Mouse (Mus musculus) MEL (cell line): ENCODE results near the gene Smarcad1. TPM values are rescaled to one million over a fixed set of nuclear protein-coding genes. Genes with fewer than 3 reads are reported as not detected.

ENCODE experiments used
- DNase-seq: peaks from one replicate; pipeline ENCODE4 v3.0.0; 2011; ENCODE audit warnings: low read depth, low spot score
- H3K27ac ChIP-seq: 2 replicates; pipeline ENCODE4 v1.5.1; 2012; ENCODE audit warnings: low read depth, mild to moderate bottlenecking, control low read depth, low read length, moderate library complexity; ENCODE audit not compliant: control insufficient read depth
- H3K27me3 ChIP-seq, 2 experiments: fragments of 150-350 bp in 1 of 2; sonication (generic) in 1 of 2; 2 replicates each; pipeline ENCODE4 v1.6.1; 2012; ENCODE audit warnings: low read length in 2 of 2, mild to moderate bottlenecking in 2 of 2, improper control_type of control experiment in 1 of 2, moderate library complexity in 1 of 2; ENCODE audit not compliant: insufficient read depth in 2 of 2, control insufficient read depth in 1 of 2
- H3K36me3 ChIP-seq, 2 experiments: 2 replicates each; pipeline ENCODE4 v1.6.1; 2012 to 2014; ENCODE audit warnings: low read length in 2 of 2, improper control_type of control experiment in 1 of 2, inconsistent platforms in 1 of 2, mild to moderate bottlenecking in 1 of 2; ENCODE audit not compliant: insufficient read depth in 2 of 2, control insufficient read depth in 1 of 2
- H3K4me1 ChIP-seq, 2 experiments: fragments of 150-350 bp in 1 of 2; sonication (generic) in 1 of 2; 2 replicates each; pipeline ENCODE4 v1.6.1; 2012; ENCODE audit warnings: low read length in 2 of 2, improper control_type of control experiment in 1 of 2, mild to moderate bottlenecking in 1 of 2; ENCODE audit not compliant: insufficient read depth in 2 of 2, control insufficient read depth in 1 of 2
- H3K4me3 ChIP-seq, 2 experiments: fragments of 150-350 bp in 1 of 2; sonication (generic) in 1 of 2; 2 replicates each; pipeline ENCODE4 v1.5.1; 2012; ENCODE audit warnings: low read depth in 2 of 2, low read length in 2 of 2, mild to moderate bottlenecking in 2 of 2, moderate library complexity in 2 of 2, control low read depth in 1 of 2, improper control_type of control experiment in 1 of 2; ENCODE audit not compliant: control insufficient read depth in 1 of 2, insufficient read depth in 1 of 2
- H3K79me2 ChIP-seq: 2 replicates; pipeline ENCODE4 v1.6.1; 2012; ENCODE audit warnings: mild to moderate bottlenecking, low read length, moderate library complexity; ENCODE audit not compliant: control insufficient read depth, poor library complexity, insufficient read depth
- H3K9ac ChIP-seq: 2 replicates; pipeline ENCODE4 v1.6.1; 2012; ENCODE audit warnings: low read depth, mild to moderate bottlenecking, control low read depth, low read length, moderate library complexity; ENCODE audit not compliant: control insufficient read depth, poor library complexity, severe bottlenecking
- H3K9me3 ChIP-seq: fragments of 150-350 bp; sonication (generic); replicated peaks from 2 replicates; pipeline ENCODE4 v1.6.1; 2012; ENCODE audit warnings: mild to moderate bottlenecking, low read length, improper control_type of control experiment, moderate library complexity; ENCODE audit not compliant: insufficient read depth
- BHLHE40 ChIP-seq: IDR thresholded peaks from 2 replicates; pipeline ENCODE4 v1.6.1; 2012; ENCODE audit warnings: low read depth, mild to moderate bottlenecking, inconsistent platforms, low read length, improper control_type of control experiment, borderline replicate concordance
- CHD1 ChIP-seq: IDR thresholded peaks from 2 replicates; pipeline ENCODE4 v1.6.1; 2012; ENCODE audit warnings: low read depth, mild to moderate bottlenecking, inconsistent platforms, low read length, improper control_type of control experiment
- CHD2 ChIP-seq: IDR thresholded peaks from 2 replicates; pipeline ENCODE4 v1.6.1; 2011; ENCODE audit warnings: low read length, improper control_type of control experiment
- CTCF ChIP-seq, 3 experiments: IDR thresholded peaks in 2 of 3; conservative IDR thresholded peaks in 1 of 3; 2 replicates each; pipeline ENCODE4 v1.5.1; 2011 to 2012; ENCODE audit warnings: low read length in 3 of 3, low read depth in 2 of 3, mild to moderate bottlenecking in 2 of 3, improper control_type of control experiment in 1 of 3, inconsistent platforms in 1 of 3, mixed read lengths in 1 of 3, moderate library complexity in 1 of 3; ENCODE audit not compliant: control insufficient read depth in 1 of 3, insufficient read depth in 1 of 3, poor library complexity in 1 of 3, severe bottlenecking in 1 of 3
- E2F4 ChIP-seq: IDR thresholded peaks from 2 replicates; pipeline ENCODE4 v1.6.1; 2011; ENCODE audit warnings: low read depth, low read length, improper control_type of control experiment, borderline replicate concordance
- ELF1 ChIP-seq: IDR thresholded peaks from 2 replicates; pipeline ENCODE4 v1.6.1; 2014; ENCODE audit warnings: low read depth, mild to moderate bottlenecking, inconsistent platforms, low read length, improper control_type of control experiment, moderate library complexity
- EP300 ChIP-seq, 2 experiments: IDR thresholded peaks; 2 replicates each; pipeline ENCODE4 v1.6.1; 2011; ENCODE audit warnings: improper control_type of control experiment in 2 of 2, low read length in 2 of 2, low read depth in 1 of 2, mild to moderate bottlenecking in 1 of 2
- ETS1 ChIP-seq: IDR thresholded peaks from 2 replicates; pipeline ENCODE4 v1.6.1; 2012; ENCODE audit warnings: low read depth, mild to moderate bottlenecking, inconsistent platforms, low read length, improper control_type of control experiment, moderate library complexity
- GABPA ChIP-seq: IDR thresholded peaks from 2 replicates; pipeline ENCODE4 v1.6.1; 2012; ENCODE audit warnings: low read depth, mild to moderate bottlenecking, inconsistent platforms, low read length, improper control_type of control experiment, moderate library complexity
- GATA1 ChIP-seq: IDR thresholded peaks from 2 replicates; pipeline ENCODE4 v1.6.1; 2011; ENCODE audit warnings: low read depth, low read length, improper control_type of control experiment
- HCFC1 ChIP-seq: IDR thresholded peaks from 2 replicates; pipeline ENCODE4 v1.6.1; 2012; ENCODE audit warnings: low read depth, mild to moderate bottlenecking, inconsistent platforms, low read length, improper control_type of control experiment, moderate library complexity
- JUND ChIP-seq: IDR thresholded peaks from 2 replicates; pipeline ENCODE4 v1.6.1; 2011; ENCODE audit warnings: low read depth, mild to moderate bottlenecking, improper control_type of control experiment, low read length
- MAFK ChIP-seq: IDR thresholded peaks from 2 replicates; pipeline ENCODE4 v1.6.1; 2011; ENCODE audit warnings: low read depth, mild to moderate bottlenecking, low read length, improper control_type of control experiment, borderline replicate concordance
- MAX ChIP-seq: IDR thresholded peaks from 2 replicates; pipeline ENCODE4 v1.6.1; 2011; ENCODE audit warnings: low read length, improper control_type of control experiment
- MAZ ChIP-seq: IDR thresholded peaks from 2 replicates; pipeline ENCODE4 v1.6.1; 2012; ENCODE audit warnings: low read depth, mild to moderate bottlenecking, inconsistent platforms, low read length, improper control_type of control experiment
- MEF2A ChIP-seq: IDR thresholded peaks from 2 replicates; pipeline ENCODE4 v1.6.1; 2014; ENCODE audit warnings: low read depth, mild to moderate bottlenecking, inconsistent platforms, low read length, improper control_type of control experiment; ENCODE audit not compliant: poor library complexity, insufficient replicate concordance, severe bottlenecking; ENCODE audit errors: extremely low read depth
- MXI1 ChIP-seq: IDR thresholded peaks from 2 replicates; pipeline ENCODE4 v1.6.1; 2011; ENCODE audit warnings: mild to moderate bottlenecking, low read depth, low read length, improper control_type of control experiment
- MYC ChIP-seq: IDR thresholded peaks from 2 replicates; pipeline ENCODE4 v1.6.1; 2011; ENCODE audit warnings: low read depth, mild to moderate bottlenecking, low read length, improper control_type of control experiment, moderate library complexity
- NELFE ChIP-seq: IDR thresholded peaks from 2 replicates; pipeline ENCODE4 v1.6.1; 2011; ENCODE audit warnings: low read depth, low read length, improper control_type of control experiment
- NRF1 ChIP-seq: IDR thresholded peaks from 2 replicates; pipeline ENCODE4 v1.6.1; 2014; ENCODE audit warnings: low read depth, mild to moderate bottlenecking, inconsistent platforms, low read length, improper control_type of control experiment, moderate library complexity; ENCODE audit not compliant: poor library complexity, insufficient read depth, severe bottlenecking
- POLR2A ChIP-seq, 2 experiments: IDR thresholded peaks; 2 replicates each; pipeline ENCODE4 v1.6.1; 2011 to 2012; ENCODE audit warnings: low read length in 2 of 2, mild to moderate bottlenecking in 2 of 2, control low read depth in 1 of 2, improper control_type of control experiment in 1 of 2, low read depth in 1 of 2, moderate library complexity in 1 of 2; ENCODE audit not compliant: control insufficient read depth in 1 of 2, insufficient read depth in 1 of 2, poor library complexity in 1 of 2
- POLR2AphosphoS2 ChIP-seq: IDR thresholded peaks from 2 replicates; pipeline ENCODE4 v1.6.1; 2011; ENCODE audit warnings: low read length, improper control_type of control experiment
- POLR2AphosphoS5 ChIP-seq: IDR thresholded peaks from 2 replicates; pipeline ENCODE4 v1.6.1; 2012; ENCODE audit warnings: low read depth, borderline replicate concordance, mild to moderate bottlenecking, inconsistent platforms, low read length, moderate library complexity, mixed read lengths
- RAD21 ChIP-seq: IDR thresholded peaks from 2 replicates; pipeline ENCODE4 v1.6.1; 2011; ENCODE audit warnings: mild to moderate bottlenecking, low read depth, low read length, improper control_type of control experiment
- RCOR1 ChIP-seq: IDR thresholded peaks from 2 replicates; pipeline ENCODE4 v1.6.1; 2012; ENCODE audit warnings: low read depth, mild to moderate bottlenecking, inconsistent platforms, low read length, improper control_type of control experiment
- SIN3A ChIP-seq: IDR thresholded peaks from 2 replicates; pipeline ENCODE4 v1.6.1; 2012; ENCODE audit warnings: low read length, improper control_type of control experiment, inconsistent platforms
- TAL1 ChIP-seq: IDR thresholded peaks from 2 replicates; pipeline ENCODE4 v1.6.1; 2012; ENCODE audit warnings: mild to moderate bottlenecking, inconsistent platforms, low read length, moderate library complexity, mixed read lengths
- TBP ChIP-seq: IDR thresholded peaks from 2 replicates; pipeline ENCODE4 v1.8.0; 2011; ENCODE audit warnings: low read depth, low read length, improper control_type of control experiment
- UBTF ChIP-seq: IDR thresholded peaks from 2 replicates; pipeline ENCODE4 v1.6.1; 2012; ENCODE audit warnings: low read depth, mild to moderate bottlenecking, inconsistent platforms, low read length, improper control_type of control experiment, moderate library complexity, borderline replicate concordance; ENCODE audit not compliant: insufficient read depth
- USF1 ChIP-seq: IDR thresholded peaks from 2 replicates; pipeline ENCODE4 v1.6.1; 2014; ENCODE audit warnings: low read depth, mild to moderate bottlenecking, inconsistent platforms, low read length, improper control_type of control experiment, moderate library complexity
- USF2 ChIP-seq, 2 experiments: IDR thresholded peaks; 2 replicates each; pipeline ENCODE4 v1.6.1; 2011 to 2012; ENCODE audit warnings: improper control_type of control experiment in 2 of 2, low read length in 2 of 2, borderline replicate concordance in 1 of 2, inconsistent platforms in 1 of 2, low read depth in 1 of 2, mild to moderate bottlenecking in 1 of 2; ENCODE audit not compliant: insufficient read depth in 1 of 2
- ZC3H11A ChIP-seq: IDR thresholded peaks from 2 replicates; pipeline ENCODE4 v1.6.1; 2012; ENCODE audit warnings: low read depth, mild to moderate bottlenecking, inconsistent platforms, low read length, improper control_type of control experiment
- ZKSCAN1 ChIP-seq: IDR thresholded peaks from 2 replicates; pipeline ENCODE4 v1.6.1; 2012; ENCODE audit warnings: low read depth, mild to moderate bottlenecking, inconsistent platforms, low read length, improper control_type of control experiment, moderate library complexity
- ZMIZ1 ChIP-seq: IDR thresholded peaks from 2 replicates; pipeline ENCODE4 v1.6.1; 2012; ENCODE audit warnings: low read depth, mild to moderate bottlenecking, inconsistent platforms, low read length, improper control_type of control experiment, moderate library complexity
- ZNF384 ChIP-seq: IDR thresholded peaks from 2 replicates; pipeline ENCODE4 v1.6.1; 2012; ENCODE audit warnings: low read depth, mild to moderate bottlenecking, inconsistent platforms, low read length, improper control_type of control experiment
- polyA plus RNA-seq, 2 experiments: library from polyadenylated mRNA; stranded (reverse) in 1 of 2; unstranded in 1 of 2; fragments of >175 nt in 1 of 2; fragments of >200 nt in 1 of 2; gene quantifications; 2 replicates each; pipeline versions ENCODE4 v1.2.1 to v1.2.4; 2012; ENCODE audit warnings: low replicate concordance in 2 of 2, low read depth in 1 of 2; ENCODE audit not compliant: insufficient read length in 2 of 2, insufficient read depth in 1 of 2, missing spikeins in 1 of 2
- total RNA-seq: library from RNA; depleted of rRNA; stranded (reverse); fragments of 300-350 nt; gene quantifications from 2 replicates; pipeline ENCODE4 v1.2.3, GENCODE M21; 2012; rRNA removed

Smarcad1 gene
- total RNA-seq: 41.2 and 42.7 TPM in 2 replicates
- polyA plus RNA-seq: 10 to 100 TPM; 40.7 to 45.0 TPM

GRCm38 (mm10) chr6:65042491-65043171 is at the start of gene Smarcad1:
Smarcad1 (plus strand) TSS chr6:65042583.
- peak within 1 kb of the TSS; percentile 81 to 97 for H3K4me3 ChIP-seq
- H3K9ac ChIP-seq: peak within 1 kb of the TSS; percentile 99
- H3K27ac ChIP-seq: peak within 1 kb of the TSS; percentile 92
- H3K4me1 ChIP-seq: peaks cover 3 to 12% of the 10 kb centered on the region in 2 experiments; a peak in 3 of 4 replicates
- H3K27me3 ChIP-seq: no peaks in the 10 kb centered on the region; a peak in 1 of 4 replicates
- peaks cover 17% of the 10 kb centered on the region for H3K79me2 ChIP-seq
- H3K9me3 ChIP-seq: no peaks in the 10 kb centered on the region
- H3K36me3 ChIP-seq: peaks cover 3 to 15% of the 10 kb centered on the region in 2 experiments
- DNase-seq: peak; percentile 96
- TF ChIP-seq MEF2A: no peak
- TF ChIP-seq GABPA: no peak
- TF ChIP-seq SIN3A: peak; percentile 88
- TF ChIP-seq UBTF: 0 out of 2 replicates have a peak, but pooled peaks have one; percentile 44
- TF ChIP-seq CHD2: peak; percentile 45; the same call in 1 of the 2 replicates
- TF ChIP-seq ZKSCAN1: no peak
- TF ChIP-seq ETS1: peak; percentile 20; the same call in 1 of the 2 replicates
- no peak for TF ChIP-seq POLR2AphosphoS2
- TF ChIP-seq POLR2AphosphoS5: no peak
- no peak for TF ChIP-seq BHLHE40
- TF ChIP-seq ZNF384: no peak
- TF ChIP-seq USF2 (IDR thresholded peaks at IDR 0.05; ENCODE audit: borderline replicate concordance in 1 of 2, insufficient read depth in 1 of 2, low read depth in 1 of 2, low read length in 2 of 2): no peak
- TF ChIP-seq MAZ: no peak
- TF ChIP-seq TBP: peak; percentile 34; the same call in 1 of the 2 replicates
- TF ChIP-seq ELF1: peak; percentile 74
- peak; percentile 91 for TF ChIP-seq MXI1
- TF ChIP-seq ZMIZ1: peak; percentile 25; the same call in 1 of the 2 replicates
- no peak for TF ChIP-seq TAL1
- no peak for TF ChIP-seq MAFK
- no peak for TF ChIP-seq CHD1
- no peak for TF ChIP-seq ZC3H11A
- no peak for TF ChIP-seq RAD21
- TF ChIP-seq NELFE: peak; percentile 48; the same call in 1 of the 2 replicates
- no peak for TF ChIP-seq RCOR1
- TF ChIP-seq E2F4: no peak
- no peak for TF ChIP-seq NRF1
- peak; percentile 23; the same call in 1 of the 2 replicates for TF ChIP-seq GATA1
- TF ChIP-seq JUND: no peak
- TF ChIP-seq POLR2A (IDR thresholded peaks at IDR 0.05; ENCODE audit: control insufficient read depth in 1 of 2, insufficient read depth in 1 of 2, low read depth in 1 of 2, low read length in 2 of 2, poor library complexity in 1 of 2): peak; percentile 71 to 84; a peak in 3 of 4 replicates
- TF ChIP-seq USF1: peak; percentile 54; the same call in 1 of the 2 replicates
- peak; percentile 83 for TF ChIP-seq MAX
- no peak for TF ChIP-seq EP300 (IDR thresholded peaks at IDR 0.05; ENCODE audit: low read depth in 1 of 2, low read length in 2 of 2)
- TF ChIP-seq CTCF (IDR thresholded peaks at IDR 0.05 in 2 of 3, conservative IDR thresholded peaks at IDR 0.05 in 1 of 3; ENCODE audit: control insufficient read depth in 1 of 3, insufficient read depth in 1 of 3, low read depth in 2 of 3, low read length in 3 of 3, poor library complexity in 1 of 3, severe bottlenecking in 1 of 3): no peak
- TF ChIP-seq HCFC1: peak; percentile 87
- TF ChIP-seq MYC: peak; percentile 92
